Mouse (Mus musculus): ENCODE measurements around the gene Fam186a.

Gene Fam186a

GRCm38 (mm10) chr15:99874612-99875333 is 92.1 kb downstream of the Fam186a start:
- in situ Hi-C loops (cut with MseI, MboI) = no loop called here

GRCm38 (mm10) chr15:99872543-99872942 is 94.3 kb downstream of the Fam186a start:
- in situ Hi-C loops (cut with MseI, MboI) = no loop called here

Measured in mouse trophoblast stem cell (cell line).